ENCODE assay signal across 10 mouse cellular contexts in genomic region chr6:125225518-125226115, GRCm38 (mm10). TPM values are rescaled to one million over a fixed set of nuclear protein-coding genes. Genes with fewer than 3 reads are reported as not detected.
DNase-seq lines count a peak whose midpoint lies in the region; ATAC-seq and TF ChIP-seq lines count a peak whose summit lies in the region.
"Had no signal": no experiment of that assay in that cellular context is flagged by ENCODE, and none has a peak within 500 bp of the region (broad histone marks: within the 10 kb centered on the region; RNA-seq: fewer than 3 reads in every experiment).

No protein-coding gene starts in this region.

- intact Hi-C loops in left cerebral cortex, postnatal 14 days (cut with DNase I), result no loop called here

- no peaks in the 10 kb centered on the region for H3K4me1 ChIP-seq in intestine, postnatal 0 days (replicated peaks; ENCODE audit: control insufficient read depth, insufficient read depth, low read length)
- H3K4me1 ChIP-seq in intestine, embryonic 16.5 days (ENCODE audit: control insufficient read depth, insufficient read depth, low read length), result no peaks in the 10 kb centered on the region
- H3K4me1 ChIP-seq in spleen, adult 2 months (ENCODE audit: control insufficient read depth, insufficient read depth, insufficient read length), result peaks cover 26% of the 10 kb centered on the region

- no peak overlapping the region for H3K4me2 ChIP-seq in intestine, postnatal 0 days (replicated peaks; ENCODE audit: low read depth)
- H3K4me2 ChIP-seq in intestine, embryonic 16.5 days (ENCODE audit: low read depth, low read length), result no peak overlapping the region
- H3K4me2 ChIP-seq: hindbrain, embryonic 12.5 days had no signal

- no peaks in the 10 kb centered on the region for H3K27me3 ChIP-seq in intestine, postnatal 0 days (replicated peaks; ENCODE audit: control insufficient read depth, insufficient read depth, low read length)
- H3K27me3 ChIP-seq in intestine, embryonic 16.5 days (replicated peaks; ENCODE audit: control insufficient read depth, insufficient read depth, low read length), result no peaks in the 10 kb centered on the region
- H3K27me3 ChIP-seq in spleen, adult 2 months (ENCODE audit: control insufficient read depth, insufficient read depth, low read length), result no peaks in the 10 kb centered on the region
- H3K27me3 ChIP-seq: hindbrain, embryonic 12.5 days had no signal

- no peak overlapping the region for H3K9ac ChIP-seq in intestine, postnatal 0 days (ENCODE audit: low read depth, low read length)
- no peak overlapping the region for H3K9ac ChIP-seq in intestine, embryonic 16.5 days (ENCODE audit: low read depth, low read length)
- H3K9ac ChIP-seq: hindbrain, embryonic 12.5 days had no signal

- WGBS in intestine, postnatal 0 days, result 88% methylated on average over 5 of the region's 5 CpGs
- WGBS in intestine, embryonic 16.5 days, result 85% methylated on average over 5 of the region's 5 CpGs
- WGBS in spleen, adult 2 months, result 86% methylated on average over 5 of the region's 5 CpGs

- H3K27ac ChIP-seq in intestine, postnatal 0 days (ENCODE audit: low read depth, low read length), result no peak overlapping the region
- no peak overlapping the region for H3K27ac ChIP-seq in intestine, embryonic 16.5 days (ENCODE audit: low read length)
- no peak overlapping the region for H3K27ac ChIP-seq in spleen, adult 2 months (ENCODE audit: insufficient read depth, low read length)
- H3K27ac ChIP-seq: hindbrain, embryonic 12.5 days had no signal

- DNase-seq in spleen, adult 2 months (ENCODE audit: low read depth in 1 of 2, low spot score in 2 of 2), result no peak
- DNase-seq in spleen, adult 18-20 months, result no peak
- peak; percentile 21 for DNase-seq in c-Kit-positive CD71-positive TER-119-positive erythroid progenitor cells, embryonic 14.5 days (ENCODE audit: low spot score)
- peak; percentile 77 for DNase-seq in thymus, postnatal 4 days
- no peak for DNase-seq in layer of hippocampus, adult 8-10 months (ENCODE audit: low spot score in 2 of 2)
- no peak for DNase-seq in left cerebral cortex, postnatal 14 days (ENCODE audit: low spot score in 2 of 2)

- peaks cover 56% of the 10 kb centered on the region for H3K36me3 ChIP-seq in intestine, postnatal 0 days (ENCODE audit: control insufficient read depth, insufficient read depth)
- H3K36me3 ChIP-seq in intestine, embryonic 16.5 days (ENCODE audit: control insufficient read depth, insufficient read depth, low read length), result no peaks in the 10 kb centered on the region
- H3K36me3 ChIP-seq in spleen, adult 2 months (ENCODE audit: control insufficient read depth, insufficient read depth, low read length), result peaks cover 48% of the 10 kb centered on the region
- H3K36me3 ChIP-seq: hindbrain, embryonic 12.5 days had no signal

- no peaks in the 10 kb centered on the region for H3K9me3 ChIP-seq in intestine, postnatal 0 days (ENCODE audit: control insufficient read depth)
- no peaks in the 10 kb centered on the region for H3K9me3 ChIP-seq in intestine, embryonic 16.5 days (ENCODE audit: control insufficient read depth, low read length)
- H3K9me3 ChIP-seq: hindbrain, embryonic 12.5 days had no signal

- no peak for ATAC-seq in intestine, postnatal 0 days
- ATAC-seq in intestine, embryonic 16.5 days, result no peak
- ATAC-seq: forebrain, embryonic 14.5 days had no signal

- H3K4me3 ChIP-seq in intestine, postnatal 0 days (ENCODE audit: low read depth, low read length), result no peak overlapping the region
- no peak overlapping the region for H3K4me3 ChIP-seq in intestine, embryonic 16.5 days (ENCODE audit: low read length)
- H3K4me3 ChIP-seq in spleen, adult 2 months (ENCODE audit: extremely low read depth, insufficient read depth, insufficient read length), result no peak overlapping the region
- H3K4me3 ChIP-seq: hindbrain, embryonic 12.5 days had no signal

- no peak for TF ChIP-seq POLR2A in spleen, adult 2 months (IDR thresholded peaks at IDR 0.05; ENCODE audit: low read depth, low read length)

- TF ChIP-seq CTCF in intestine, postnatal 0 days (IDR thresholded peaks at IDR 0.05; ENCODE audit: low read depth), result peak; percentile 65
- peak; percentile 50; the same call in 1 of the 2 replicates for TF ChIP-seq CTCF in spleen, adult 2 months (IDR thresholded peaks at IDR 0.05; ENCODE audit: extremely low read depth, insufficient read depth, insufficient read length, insufficient replicate concordance)

RNA-seq across cellular contexts. Expression of gene Tapbpl, which starts 6.0 kb away (rescaled TPM):
- polyA plus RNA-seq in intestine, postnatal 0 days (2015; fragmentation: Nextera tagmentation; extraction: Ambion mirVana), result 25.9 and 26.7 TPM in 2 replicates
- polyA plus RNA-seq in intestine, embryonic 16.5 days (2015; fragmentation: Nextera tagmentation; extraction: Ambion mirVana), result 13.3 and 14.4 TPM in 2 replicates
- 24.4 and 38.0 TPM in 2 replicates for polyA plus RNA-seq in spleen, adult 2 months (2012; rRNA removed)
- 1 to 10 TPM; 4.0 to 6.8 (median 5.0) TPM for total RNA-seq in layer of hippocampus, adult 8-10 months (2022)
- 1 to 10 TPM; 2.0 to 2.9 TPM for total RNA-seq in left cerebral cortex, postnatal 14 days (2021)

RNA-seq across cellular contexts. Expression of gene Vamp1, which starts 10.3 kb away (rescaled TPM):
- 2.7 and 3.4 TPM in 2 replicates for polyA plus RNA-seq in intestine, postnatal 0 days (2015; fragmentation: Nextera tagmentation; extraction: Ambion mirVana)
- 5.0 and 5.9 TPM in 2 replicates for polyA plus RNA-seq in intestine, embryonic 16.5 days (2015; fragmentation: Nextera tagmentation; extraction: Ambion mirVana)
- polyA plus RNA-seq in spleen, adult 2 months (2012; rRNA removed), result 41.7 and 46.8 TPM in 2 replicates
- total RNA-seq in layer of hippocampus, adult 8-10 months (2022), result 100 to 1,000 TPM in 1 of 4 experiments, 10 to 100 TPM in 3; 80.8 to 101 (median 90.5) TPM
- total RNA-seq in left cerebral cortex, postnatal 14 days (2021), result 10 to 100 TPM; 46.0 to 46.6 TPM

RNA-seq across cellular contexts. Expression of gene Cd27, which starts 11.2 kb away (rescaled TPM):
- 0.78 and 2.1 TPM in 2 replicates for polyA plus RNA-seq in intestine, postnatal 0 days (2015; fragmentation: Nextera tagmentation; extraction: Ambion mirVana)
- 2.0 and 2.3 TPM in 2 replicates for polyA plus RNA-seq in intestine, embryonic 16.5 days (2015; fragmentation: Nextera tagmentation; extraction: Ambion mirVana)
- polyA plus RNA-seq in spleen, adult 2 months (2012; rRNA removed), result 87.3 and 98.7 TPM in 2 replicates
- total RNA-seq in layer of hippocampus, adult 8-10 months (2022), result not detected
- not detected for total RNA-seq in left cerebral cortex, postnatal 14 days (2021)

RNA-seq across cellular contexts. Expression of gene Mrpl51, which starts 34.0 kb away (rescaled TPM):
- polyA plus RNA-seq in intestine, postnatal 0 days (2015; fragmentation: Nextera tagmentation; extraction: Ambion mirVana), result 270 and 282 TPM in 2 replicates
- 267 and 284 TPM in 2 replicates for polyA plus RNA-seq in intestine, embryonic 16.5 days (2015; fragmentation: Nextera tagmentation; extraction: Ambion mirVana)
- 21.2 and 29.4 TPM in 2 replicates for polyA plus RNA-seq in spleen, adult 2 months (2012; rRNA removed)
- 10 to 100 TPM; 63.7 to 67.8 (median 64.6) TPM for total RNA-seq in layer of hippocampus, adult 8-10 months (2022)
- 10 to 100 TPM; 62.6 to 72.8 TPM for total RNA-seq in left cerebral cortex, postnatal 14 days (2021)

RNA-seq across cellular contexts. Expression of gene Ncapd2, which starts 34.1 kb away (rescaled TPM):
- polyA plus RNA-seq in intestine, postnatal 0 days (2015; fragmentation: Nextera tagmentation; extraction: Ambion mirVana), result 17.9 and 19.0 TPM in 2 replicates
- 67.8 and 78.0 TPM in 2 replicates for polyA plus RNA-seq in intestine, embryonic 16.5 days (2015; fragmentation: Nextera tagmentation; extraction: Ambion mirVana)
- polyA plus RNA-seq in spleen, adult 2 months (2012; rRNA removed), result 84.6 and 110 TPM in 2 replicates
- 10 to 100 TPM; 21.7 to 33.4 (median 23.7) TPM for total RNA-seq in layer of hippocampus, adult 8-10 months (2022)
- 10 to 100 TPM; 23.5 to 29.6 TPM for total RNA-seq in left cerebral cortex, postnatal 14 days (2021)

Comparison
In these comparisons a context has a peak if more than half of its experiments do, and no peak if none do; other contexts are left out.
1. DNase-seq: peak in c-Kit-positive CD71-positive TER-119-positive erythroid progenitor cells, embryonic 14.5 days (single experiment) and thymus, postnatal 4 days (single experiment); none in spleen, adult 2 months (0 of 2), spleen, adult 18-20 months (0 of 2), layer of hippocampus, adult 8-10 months (0 of 2) and left cerebral cortex, postnatal 14 days (0 of 2).
2. RNA of gene Cd27, which starts 11.2 kb away (polyA plus RNA-seq): 87.3 to 98.7 TPM in spleen, adult 2 months; 2.0 to 2.3 TPM in intestine, embryonic 16.5 days and 0.78 to 2.1 TPM in intestine, postnatal 0 days; every median in the first group is over 10 times any median in the second.